In genomic region chr13:57656606-57657005, GRCm38 (mm10) we compare ENCODE assay signal across 16 mouse cellular contexts.
DNase-seq lines count a peak whose midpoint lies in the region.
"Had no signal": no experiment of that assay in that cellular context is flagged by ENCODE, and none has a peak within 500 bp of the region (broad histone marks: within the 10 kb centered on the region; RNA-seq: fewer than 3 reads in every experiment).

No protein-coding gene starts in this region.

- peak; percentile 11 for DNase-seq in heart, postnatal 4 days
- DNase-seq in heart, adult 8-10 months (ENCODE audit: low spot score), result no peak
- peak; percentile 52 for DNase-seq in ovary, adult 18-20 months (ENCODE audit: low spot score)
- DNase-seq in ovary, postnatal 14 days (ENCODE audit: low spot score), result no peak
- DNase-seq in adrenal gland, postnatal 10 days, result peak; percentile 60
- DNase-seq in thymus, postnatal 25 days, result no peak
- no peak for DNase-seq in layer of hippocampus, adult 8-10 months (ENCODE audit: low spot score in 2 of 2)
- DNase-seq: cerebellum, adult 18-20 months; cerebellum, postnatal 14 days; forebrain, postnatal 0 days; gastrocnemius, postnatal 14 days; kidney, adult 9 months; left cerebral cortex, postnatal 4 days; right cerebral cortex, postnatal 25 days; spleen, adult 18-20 months; thymus, postnatal 14 days had no signal

Comparison
In these comparisons a context has a peak if more than half of its experiments do, and no peak if none do; other contexts are left out.
1. DNase-seq: peak in heart, postnatal 4 days (single experiment), ovary, adult 18-20 months (single experiment) and adrenal gland, postnatal 10 days (single experiment); none in heart, adult 8-10 months (single experiment), ovary, postnatal 14 days (single experiment), thymus, postnatal 25 days (single experiment) and layer of hippocampus, adult 8-10 months (0 of 2).